Mouse (Mus musculus) CH12F3 (cell line): ENCODE measurements around the gene Carm1.
"Not testable (repeated sequence)": the region's sequence is repeated elsewhere in the genome, so short reads cannot be mapped to it uniquely, and the experiment has no call there.

Experiments
- in situ Hi-C: fragments of 300-500 bp; cut with MboI; formaldehyde crosslinking; loops from 2 replicates; pipeline ENCODE4 v1.14.3; 2020; ENCODE audit warnings: low sequenced_read_pairs

Carm1 gene

DNA sequence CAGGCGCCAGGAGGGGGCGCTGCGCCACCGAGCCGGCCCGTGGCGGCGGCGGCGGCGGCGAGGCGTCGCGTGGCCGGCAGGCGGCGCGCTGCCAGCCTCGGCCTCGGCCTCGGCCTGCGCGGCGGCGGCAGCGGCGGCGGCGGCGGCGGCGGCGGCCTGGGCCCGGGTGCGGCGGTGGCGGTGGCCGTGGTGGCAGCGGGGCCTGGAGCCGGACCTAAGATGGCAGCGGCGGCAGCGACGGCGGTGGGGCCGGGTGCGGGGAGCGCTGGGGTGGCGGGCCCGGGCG, at the start of gene Carm1:
Gene Carm1, plus strand, starts transcription at position 106 of the 286 bp plus-strand sequence.
- in situ Hi-C loops: no loop called here

GRCm38 (mm10) chr9:21497050-21497542, 49.6 kb upstream of the Carm1 start:
- in situ Hi-C loops: no loop called here

DNA sequence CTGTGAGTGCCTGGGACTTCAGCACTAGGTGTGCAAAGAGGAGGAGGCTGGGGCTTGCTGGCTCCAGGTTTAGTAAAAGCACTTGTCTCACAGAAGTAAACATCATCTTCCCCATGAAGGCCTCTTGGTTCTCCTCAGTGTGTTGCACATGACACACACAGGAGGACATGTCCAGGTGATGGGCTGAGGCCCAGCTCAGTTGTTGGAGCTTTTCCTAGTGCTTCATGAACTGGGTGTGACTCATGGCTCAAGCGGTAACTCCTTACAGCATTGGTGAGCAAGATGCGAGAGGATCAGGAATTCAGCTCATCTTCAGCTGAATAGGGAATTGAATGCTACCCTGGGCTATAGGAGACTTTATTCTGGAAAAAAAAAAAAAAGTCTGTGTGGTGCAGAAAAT, 49.0 kb upstream of the Carm1 start:
- in situ Hi-C loops: no loop called here

GRCm38 (mm10) chr9:21498284-21498902, 48.3 kb upstream of the Carm1 start:
- in situ Hi-C loops: no loop called here

DNA sequence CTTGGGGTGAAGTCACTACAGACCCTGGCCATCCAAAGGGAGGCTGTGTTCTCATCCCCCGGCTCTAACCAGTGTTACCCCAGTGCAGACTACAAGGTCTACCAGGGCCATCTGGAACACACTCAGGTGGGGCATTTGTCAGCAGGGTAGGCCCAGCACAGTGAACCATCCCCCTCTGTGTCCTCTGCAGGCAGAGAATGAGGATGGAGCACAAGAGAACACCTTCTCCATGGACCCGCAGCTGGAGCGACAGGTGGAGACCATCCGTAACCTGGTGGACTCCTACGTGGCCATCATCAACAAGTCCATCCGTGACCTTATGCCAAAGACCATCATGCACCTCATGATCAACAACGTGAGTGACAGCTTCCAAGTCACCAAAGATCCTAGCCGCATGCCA, 43.3 kb upstream of the Carm1 start:
- in situ Hi-C loops: no loop called here

- in situ Hi-C loops: no loop called here
These were observed 40.9 kb upstream of the Carm1 start for GRCm38 (mm10) chr9:21505767-21506166.

DNA sequence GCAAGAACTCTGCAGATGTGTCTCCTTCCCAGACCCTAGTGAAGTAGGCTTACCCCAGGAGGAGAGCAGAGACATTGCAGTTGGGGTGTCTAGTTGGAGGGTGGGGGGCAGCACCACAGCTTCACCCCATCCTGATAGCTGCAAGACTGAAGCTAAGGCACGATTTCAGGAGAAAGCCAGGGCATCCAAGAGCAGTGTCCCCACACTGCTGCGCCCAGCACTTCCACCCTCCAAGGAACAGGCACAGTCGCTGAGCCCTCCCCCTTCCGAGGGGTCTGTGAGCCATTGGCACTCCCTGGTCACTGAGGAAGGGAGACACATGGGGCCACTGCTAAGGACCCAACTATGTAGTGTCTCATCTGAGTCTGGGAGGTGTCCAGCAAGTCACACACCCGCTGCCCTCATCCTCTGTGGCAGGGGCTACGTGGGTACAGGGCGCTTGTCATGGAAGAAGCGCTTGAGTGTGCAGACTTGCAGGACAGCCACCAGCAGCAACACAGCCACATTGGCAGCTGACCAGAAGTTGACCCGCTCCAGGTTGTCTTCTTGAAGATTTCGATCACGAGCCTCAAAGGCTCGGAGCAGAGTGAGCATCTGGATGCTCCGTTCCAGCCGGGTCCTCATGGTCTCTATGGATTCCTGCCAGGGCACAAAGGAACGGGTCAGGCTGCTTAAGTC, 38.8 kb upstream of the Carm1 start:
- in situ Hi-C loops: no loop called here

GRCm38 (mm10) chr9:21508871-21509404, 37.8 kb upstream of the Carm1 start:
- in situ Hi-C loops: no loop called here

GRCm38 (mm10) chr9:21509772-21510688, 36.7 kb upstream of the Carm1 start, which contains the start of gene Tmed1:
Tmed1 (minus strand) TSS chr9:21510252.
- in situ Hi-C loops: no loop called here

GRCm38 (mm10) chr9:21510689-21511015, 36.0 kb upstream of the Carm1 start:
- in situ Hi-C loops: no loop called here

DNA sequence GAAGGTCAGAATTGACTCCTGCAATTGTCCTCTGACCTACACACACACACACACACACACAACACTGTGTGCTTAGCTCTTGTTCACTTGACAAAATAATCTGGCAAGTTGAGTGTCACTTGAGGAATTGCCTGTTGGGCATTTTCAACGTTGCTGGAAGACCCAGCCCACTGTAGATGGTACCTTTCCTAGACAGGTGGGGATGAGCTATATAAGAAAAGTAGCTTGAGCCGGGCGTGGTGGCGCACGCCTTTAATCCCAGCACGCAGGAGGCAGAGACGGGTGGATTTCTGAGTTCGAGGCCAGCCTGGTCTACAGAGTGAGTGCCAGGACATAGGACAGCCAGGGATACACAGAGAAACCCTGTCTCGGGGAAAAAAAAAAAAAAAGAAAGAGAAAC, 35.6 kb upstream of the Carm1 start:
- in situ Hi-C loops: no loop called here

- in situ Hi-C loops: no loop called here
These were observed 33.2 kb upstream of the Carm1 start for GRCm38 (mm10) chr9:21513466-21513865.

DNA sequence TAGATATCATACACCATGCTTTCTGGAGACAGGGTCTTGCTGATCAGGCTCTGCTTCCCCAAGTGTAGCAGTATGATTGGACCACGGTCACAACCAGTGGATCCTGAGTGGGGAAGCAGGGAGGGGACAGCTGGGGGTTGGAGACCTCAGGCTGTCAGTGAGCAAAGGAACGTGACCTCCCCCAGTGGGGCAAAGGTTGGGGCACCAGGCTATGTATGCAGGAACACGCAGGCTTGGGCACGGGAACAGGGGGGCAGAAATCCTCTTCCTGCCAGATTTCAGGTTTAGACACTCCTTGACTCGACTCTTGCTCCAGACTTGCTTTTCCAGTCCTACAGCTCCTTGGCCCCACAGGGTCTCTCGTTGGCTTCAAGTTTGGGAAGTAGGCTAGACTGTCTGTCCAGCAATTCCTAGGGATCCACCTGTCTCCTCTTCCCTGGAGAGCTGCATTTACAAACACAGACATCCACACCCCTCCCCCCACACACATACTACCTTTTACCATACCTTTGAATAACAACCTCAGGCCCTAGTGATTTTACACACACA, 28.7 kb upstream of the Carm1 start:
- in situ Hi-C loops: no loop called here

- in situ Hi-C loops: not testable (repeated sequence)
These were observed 28.0 kb upstream of the Carm1 start for GRCm38 (mm10) chr9:21518690-21519089.

GRCm38 (mm10) chr9:21525142-21525936, 21.4 kb upstream of the Carm1 start:
- in situ Hi-C loops: no loop called here

GRCm38 (mm10) chr9:21525937-21526633, 20.6 kb upstream of the Carm1 start, which contains the start of gene AB124611:
AB124611 (plus strand) TSS chr9:21526176.
- in situ Hi-C loops: no loop called here

- in situ Hi-C loops: no loop called here
These were observed 20.1 kb upstream of the Carm1 start for GRCm38 (mm10) chr9:21526634-21526944.

- in situ Hi-C loops: no loop called here
These were observed 19.4 kb upstream of the Carm1 start for GRCm38 (mm10) chr9:21527100-21527801.

- in situ Hi-C loops: no loop called here
These were observed 18.8 kb upstream of the Carm1 start for GRCm38 (mm10) chr9:21527917-21528324.
